Mouse (Mus musculus) hindbrain, embryonic 13.5 days (tissue): ENCODE results near the gene Eya3. TPM values are rescaled to one million over a fixed set of nuclear protein-coding genes. Genes with fewer than 3 reads are reported as not detected.
"Not testable (repeated sequence)": the region's sequence is repeated elsewhere in the genome, so short reads cannot be mapped to it uniquely, and the experiment has no call there.

ENCODE experiments used
- ATAC-seq: fragments of 200-750 bp; cut with Nextera tagmentation; 2 replicates; pipeline ENCODE4 v1.8.0; 2017; ENCODE audit warnings: moderate TSS enrichment; ENCODE audit not compliant: low FRiP score
- H3K27ac ChIP-seq: fragments of 300-500 bp; sonication (generic); 2 replicates; pipeline ENCODE4 v1.5.1; 2015; ENCODE audit warnings: inconsistent platforms, mild to moderate bottlenecking, moderate library complexity
- H3K27me3 ChIP-seq: fragments of 300-500 bp; sonication (generic); 2 replicates; pipeline ENCODE4 v1.6.1; 2015; ENCODE audit warnings: mild to moderate bottlenecking, inconsistent platforms
- H3K36me3 ChIP-seq: fragments of 300-500 bp; sonication (generic); 2 replicates; pipeline ENCODE4 v1.6.1; 2015; ENCODE audit warnings: mild to moderate bottlenecking, inconsistent platforms
- H3K4me1 ChIP-seq: fragments of 300-500 bp; sonication (generic); replicated peaks from 2 replicates; pipeline ENCODE4 v1.6.1; 2015; ENCODE audit warnings: inconsistent platforms
- H3K4me2 ChIP-seq: fragments of 300-500 bp; sonication (generic); 2 replicates; pipeline ENCODE4 v1.6.1; 2015; ENCODE audit warnings: inconsistent platforms, mild to moderate bottlenecking, moderate library complexity
- H3K4me3 ChIP-seq: fragments of 300-500 bp; sonication (generic); 2 replicates; pipeline ENCODE4 v1.5.1; 2015; ENCODE audit warnings: mild to moderate bottlenecking, inconsistent platforms
- H3K9ac ChIP-seq: fragments of 300-500 bp; sonication (generic); 2 replicates; pipeline ENCODE4 v1.6.1; 2015; ENCODE audit warnings: mild to moderate bottlenecking, inconsistent platforms
- H3K9me3 ChIP-seq: fragments of 300-500 bp; sonication (generic); 2 replicates; pipeline ENCODE4 v1.6.1; 2016; ENCODE audit warnings: inconsistent platforms
- WGBS: fragments of 180-500 bp; shearing (Covaris S2); methylation state at CpG from one replicate; pipeline ENCODE4 v1.1.7; 2015; 5-methylcytosine and 5-hydroxymethylcytosine counted together
- polyA plus RNA-seq: library from polyadenylated mRNA; unstranded; fragments of >200 nt; fragmentation: Nextera tagmentation; extraction: Ambion mirVana; gene quantifications from 2 replicates; pipeline ENCODE4 v1.2.1, GENCODE M21; 2015

The Eya3 gene
- polyA plus RNA-seq, 1 experiment from 2014 or later = 17.1 TPM

DNA sequence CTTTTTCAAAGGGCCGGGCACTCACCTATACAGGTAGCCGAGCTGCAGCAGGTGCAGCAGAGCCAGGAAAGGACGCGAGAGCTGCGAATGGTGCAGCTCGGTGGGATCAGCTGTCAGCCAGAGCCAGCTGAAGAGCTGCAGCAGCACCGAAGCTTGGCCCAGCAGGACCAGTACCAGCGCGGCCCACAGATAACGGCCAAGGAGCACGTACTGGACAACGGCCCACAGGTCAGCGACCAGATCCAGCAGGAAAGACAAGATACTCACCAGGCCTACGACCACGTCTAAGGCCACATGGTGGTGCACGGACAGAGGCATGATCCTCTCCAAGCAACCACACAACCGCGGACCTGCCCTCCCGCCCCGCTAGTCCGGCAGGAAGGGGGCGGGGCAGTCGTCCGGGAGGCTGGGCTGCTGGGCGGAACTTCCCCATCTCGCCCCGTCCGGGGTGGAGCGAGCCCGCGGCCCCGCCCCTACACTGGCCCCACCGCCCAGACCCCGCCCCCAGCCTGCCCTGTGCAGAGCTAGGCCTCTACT is 93.4 kb downstream of the Eya3 start, which contains the start of gene Xkr8:
Gene Xkr8 (minus strand): TSS at position 399 of the 537 bp plus-strand sequence.
- Histone ChIP-seq H3K4me3 (peak within 1 kb of the TSS; percentile 62), H3K4me2 (peak within 1 kb of the TSS; percentile 87), H3K36me3 (peaks cover 12% of the 10 kb centered on the region), H3K27ac (peak within 1 kb of the TSS; percentile 50; the same call in 1 of the 2 replicates), H3K27me3 (no peaks in the 10 kb centered on the region), H3K9ac (peak within 1 kb of the TSS; percentile 80), H3K4me1 (peaks cover 11% of the 10 kb centered on the region), H3K9me3 (no peaks in the 10 kb centered on the region)
- 3% methylated on average over 34 of the region's 34 CpGs for WGBS
- peak; percentile 95 for ATAC-seq

DNA sequence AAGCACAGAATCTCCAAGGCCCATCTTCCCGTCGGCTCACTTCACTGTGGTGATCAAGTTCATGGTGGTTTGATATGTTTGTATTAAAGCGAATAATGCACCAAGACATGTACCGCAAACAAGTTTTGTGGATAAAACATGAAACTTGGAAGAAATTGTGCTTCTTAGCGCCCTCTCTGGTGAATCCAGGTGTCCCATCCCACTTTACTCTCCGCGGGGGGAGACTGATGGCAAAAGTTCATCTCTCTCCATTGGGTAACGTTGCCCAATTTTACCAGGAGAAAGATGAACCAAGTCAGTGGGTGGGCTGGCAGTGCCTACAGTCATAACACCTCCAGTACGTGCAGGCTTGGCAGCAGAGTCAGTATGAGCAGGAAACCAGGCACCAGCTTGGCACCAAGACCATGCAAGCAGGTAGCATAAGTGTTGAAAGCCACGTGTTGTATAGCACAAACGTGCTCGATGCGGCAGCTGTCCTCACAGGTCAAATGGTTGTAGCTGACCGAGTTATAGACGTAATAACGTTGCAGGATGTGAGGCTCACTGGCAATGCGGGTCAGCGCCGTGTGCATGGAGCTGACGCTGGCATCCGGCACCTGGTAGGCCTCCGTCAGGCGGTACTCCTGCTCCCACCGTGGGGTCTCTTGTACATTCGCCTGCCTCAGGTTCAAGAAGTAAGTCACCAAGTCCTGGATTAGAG is 94.4 kb downstream of the Eya3 start:
- no peaks in the 10 kb centered on the region for H3K9me3 ChIP-seq
- WGBS = 92% methylated on average over 25 of the region's 25 CpGs
- H3K36me3 ChIP-seq = peaks cover 2% of the 10 kb centered on the region
- no peaks in the 10 kb centered on the region for H3K27me3 ChIP-seq
- H3K9ac ChIP-seq = no peak overlapping the region
- H3K4me2 ChIP-seq = no peak overlapping the region
- no peak for ATAC-seq
- H3K27ac ChIP-seq = no peak overlapping the region
- peaks cover 11% of the 10 kb centered on the region for H3K4me1 ChIP-seq
- no peak overlapping the region for H3K4me3 ChIP-seq

DNA sequence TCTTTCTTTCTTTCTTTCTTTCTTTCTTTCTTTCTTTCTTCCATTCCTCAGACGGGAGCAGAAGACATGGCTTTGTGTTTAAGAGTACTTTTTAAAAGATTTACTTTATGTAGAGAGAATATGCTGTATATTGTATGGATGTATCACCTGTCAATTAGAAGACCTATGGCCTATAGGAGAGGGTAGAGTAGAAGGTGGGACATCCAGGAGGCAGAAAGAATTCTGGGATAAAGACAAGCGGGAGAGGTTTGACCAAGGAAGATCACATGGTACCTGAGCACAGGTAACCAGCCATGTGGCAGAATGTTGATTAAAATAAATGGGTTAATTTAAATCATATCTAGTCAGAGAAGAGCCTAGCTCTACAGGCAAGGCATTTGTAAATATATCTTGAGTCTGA is 96.0 kb downstream of the Eya3 start:
- no peak overlapping the region for H3K9ac ChIP-seq
- no peak overlapping the region for H3K27ac ChIP-seq
- no peak overlapping the region for H3K4me3 ChIP-seq
- WGBS = 90% methylated on average over 2 of the region's 2 CpGs
- no peak overlapping the region for H3K4me2 ChIP-seq
- H3K9me3 ChIP-seq = no peaks in the 10 kb centered on the region
- peaks cover 11% of the 10 kb centered on the region for H3K4me1 ChIP-seq
- no peak for ATAC-seq
- H3K27me3 ChIP-seq = no peaks in the 10 kb centered on the region
- H3K36me3 ChIP-seq = no peaks in the 10 kb centered on the region

DNA sequence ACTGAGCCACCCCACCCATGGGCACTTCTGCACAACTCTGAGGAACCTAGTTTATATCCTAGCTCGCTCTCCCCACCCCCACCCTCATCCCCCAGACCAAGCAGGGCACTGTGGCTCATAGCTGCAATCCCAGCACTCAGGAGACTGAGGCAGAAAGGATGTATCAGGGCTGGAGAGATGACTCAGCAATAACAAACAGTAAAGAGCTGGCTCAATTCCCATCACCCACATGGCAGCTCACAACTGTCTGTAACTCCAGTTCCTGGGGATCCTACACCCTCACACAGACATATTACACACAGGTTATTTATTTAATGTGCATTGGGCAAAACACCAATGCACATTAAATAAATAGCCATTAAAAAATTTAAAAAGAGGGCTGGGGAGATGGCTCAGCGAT is 96.6 kb downstream of the Eya3 start:
- Histone ChIP-seq H3K4me1 (peaks cover 11% of the 10 kb centered on the region), H3K4me2 (no peak overlapping the region), H3K27me3 (no peaks in the 10 kb centered on the region), H3K27ac (no peak overlapping the region), H3K9ac (no peak overlapping the region), H3K4me3 (no peak overlapping the region), H3K9me3 (no peaks in the 10 kb centered on the region), H3K36me3 (no peaks in the 10 kb centered on the region)
- no peak for ATAC-seq
- WGBS = 73% methylated on average over 2 of the region's 2 CpGs

DNA sequence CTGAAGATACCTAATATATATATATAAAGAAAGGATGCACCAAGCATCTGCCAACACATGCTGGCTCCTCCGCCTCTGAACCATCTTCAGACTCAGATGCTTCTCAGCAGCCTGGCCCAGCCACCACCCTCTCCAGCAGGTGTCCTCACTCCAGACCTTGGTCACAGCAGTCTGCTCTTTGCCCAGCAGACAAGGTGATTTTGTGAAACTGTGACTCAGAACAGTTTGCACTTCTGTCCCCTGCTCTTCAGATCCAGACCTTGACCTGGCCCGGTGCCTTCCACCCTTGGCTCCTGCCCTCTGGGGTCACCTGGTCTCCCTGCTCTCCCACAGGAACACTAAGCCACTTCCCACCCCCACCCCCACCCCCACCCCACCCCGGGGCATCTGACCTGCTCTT is 97.1 kb downstream of the Eya3 start:
- Histone ChIP-seq H3K27me3 (no peaks in the 10 kb centered on the region), H3K27ac (no peak overlapping the region), H3K4me2 (no peak overlapping the region), H3K36me3 (no peaks in the 10 kb centered on the region), H3K9me3 (no peaks in the 10 kb centered on the region), H3K4me1 (peaks cover 11% of the 10 kb centered on the region), H3K9ac (no peak overlapping the region), H3K4me3 (no peak overlapping the region)
- WGBS = 70% methylated on average over 3 of the region's 3 CpGs
- ATAC-seq = no peak

DNA sequence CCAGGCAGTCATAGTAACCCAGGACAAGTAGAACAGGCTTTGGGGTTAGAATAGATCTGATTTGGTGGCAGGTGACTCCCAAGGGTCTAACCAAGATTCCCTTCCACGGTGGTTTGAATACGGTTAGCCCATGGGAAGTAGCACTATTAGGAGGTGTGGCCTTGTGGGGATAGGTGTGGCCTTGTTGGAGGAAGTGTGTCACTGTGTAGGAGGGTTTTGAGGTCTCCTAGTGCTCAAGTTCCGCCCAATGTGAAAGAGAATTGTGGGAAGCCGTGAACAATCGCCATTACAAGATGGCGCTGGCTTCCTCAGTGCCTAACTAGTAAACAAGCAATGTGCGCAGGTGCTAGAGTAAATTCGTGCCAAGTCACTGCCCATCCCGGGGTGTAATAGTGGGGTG is 98.4 kb downstream of the Eya3 start:
- H3K27me3 ChIP-seq, H3K9ac ChIP-seq, H3K4me3 ChIP-seq, H3K36me3 ChIP-seq, H3K9me3 ChIP-seq, H3K4me2 ChIP-seq, H3K4me1 ChIP-seq, H3K27ac ChIP-seq, ATAC-seq: not testable (repeated sequence)
- 91% methylated on average over 9 of the region's 9 CpGs for WGBS

DNA sequence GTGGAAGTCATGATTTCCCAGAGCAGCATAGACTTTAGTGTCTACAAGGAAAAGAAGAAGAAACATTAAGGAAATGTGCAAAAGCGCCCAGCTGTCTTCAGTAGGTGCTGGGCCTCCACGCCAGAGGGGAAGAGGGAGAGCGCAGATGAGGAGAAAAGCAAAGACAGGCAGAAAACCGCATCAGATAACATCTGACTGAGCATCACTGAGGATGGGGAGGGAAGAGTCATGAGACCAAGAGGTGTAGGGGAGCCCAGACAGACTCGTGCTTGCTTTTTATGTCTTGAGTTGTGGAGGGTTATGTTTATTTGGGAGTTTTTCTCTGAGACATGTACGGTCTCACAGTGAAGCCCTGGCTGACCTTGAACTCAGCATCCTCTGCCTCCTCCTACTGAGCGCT is 102.7 kb downstream of the Eya3 start:
- WGBS = 91% methylated on average over 7 of the region's 7 CpGs
- no peak for ATAC-seq
- Histone ChIP-seq H3K27ac (no peak overlapping the region), H3K9ac (no peak overlapping the region), H3K9me3 (no peaks in the 10 kb centered on the region), H3K27me3 (no peaks in the 10 kb centered on the region), H3K36me3 (no peaks in the 10 kb centered on the region), H3K4me3 (no peak overlapping the region), H3K4me1 (peaks cover 14% of the 10 kb centered on the region), H3K4me2 (no peak overlapping the region)

DNA sequence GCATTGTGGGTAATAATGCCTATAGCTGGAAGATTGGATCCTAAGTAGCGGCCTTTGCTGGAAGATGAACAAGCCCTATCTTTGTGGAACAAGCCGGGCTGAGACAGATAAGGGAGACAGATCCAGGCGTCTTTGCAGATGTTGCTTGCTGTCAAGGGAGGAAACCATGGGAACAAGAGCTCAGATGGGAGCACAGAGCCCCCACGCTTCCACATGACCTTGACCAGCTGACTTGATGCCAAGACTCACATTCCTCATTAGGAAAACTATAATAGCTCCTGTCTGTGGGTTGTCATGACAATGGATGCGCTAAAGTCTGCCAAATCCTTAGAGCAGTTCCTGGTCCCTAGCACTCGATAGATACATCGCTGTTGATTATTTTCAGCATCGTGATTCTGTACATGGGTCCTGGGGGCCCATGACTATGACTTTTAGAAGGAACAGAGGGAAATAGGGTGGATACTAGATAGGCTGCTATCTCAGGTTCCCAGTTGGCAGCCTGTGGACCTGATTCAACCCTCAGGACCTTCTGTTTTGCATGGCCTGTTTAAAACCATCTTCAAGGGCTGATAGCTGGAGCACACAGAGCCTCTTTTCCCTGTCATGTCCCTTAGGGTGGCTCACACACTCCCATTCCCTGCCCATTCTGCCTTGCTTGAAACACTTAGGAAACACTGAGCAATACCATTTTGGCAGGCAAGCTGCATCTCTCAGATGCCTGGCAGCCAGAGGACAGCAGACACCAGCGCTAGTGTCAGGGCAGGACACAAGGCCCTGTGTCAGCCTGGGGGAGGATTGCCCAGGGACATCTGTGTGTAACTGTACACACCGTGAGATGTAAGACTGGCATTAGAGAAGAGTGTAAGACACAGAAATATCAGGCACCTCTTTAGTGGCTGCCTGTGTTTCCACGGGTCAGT is 105.5 kb downstream of the Eya3 start:
- ATAC-seq = peak; percentile 21; the same call in 1 of the 2 replicates
- Histone ChIP-seq H3K36me3 (no peaks in the 10 kb centered on the region), H3K4me2 (no peak overlapping the region), H3K9me3 (no peaks in the 10 kb centered on the region), H3K4me3 (no peak overlapping the region), H3K9ac (no peak overlapping the region; the same call in 1 of the 2 replicates), H3K27ac (peak overlapping the region; percentile 65), H3K27me3 (no peaks in the 10 kb centered on the region), H3K4me1 (peaks cover 14% of the 10 kb centered on the region)
- WGBS = 66% methylated on average over 11 of the region's 11 CpGs

DNA sequence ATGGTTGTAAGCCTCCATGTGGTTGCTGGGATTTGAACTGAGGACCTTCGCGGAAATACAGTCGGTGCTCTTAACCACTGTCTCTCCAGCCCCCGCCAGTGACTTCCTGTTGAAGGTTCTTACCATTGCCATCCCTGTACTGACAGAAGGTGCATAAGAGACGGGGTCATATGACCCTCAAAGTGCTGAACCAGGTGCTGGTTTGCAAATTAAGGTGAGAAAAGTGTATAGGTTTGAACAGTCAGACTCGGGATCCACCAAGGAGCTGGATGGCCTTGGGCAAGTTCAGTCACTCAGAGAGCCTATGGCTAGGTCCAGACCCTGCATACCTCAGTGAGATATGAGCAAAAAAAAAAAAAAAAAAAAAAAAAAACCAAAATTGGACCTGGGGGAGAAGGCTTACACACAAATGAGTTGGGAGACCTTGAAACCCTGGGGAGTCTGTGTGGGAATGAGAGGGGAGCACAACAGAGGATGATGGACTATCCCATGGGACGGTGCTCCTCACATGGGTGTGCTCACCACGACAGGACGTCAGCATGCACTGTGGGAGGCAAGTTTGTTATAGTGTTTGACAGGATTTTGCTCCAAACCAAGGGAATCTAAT is 108.2 kb downstream of the Eya3 start:
- Histone ChIP-seq H3K27ac (no peak overlapping the region), H3K36me3 (no peaks in the 10 kb centered on the region), H3K4me2 (no peak overlapping the region), H3K9me3 (no peaks in the 10 kb centered on the region), H3K9ac (no peak overlapping the region), H3K27me3 (no peaks in the 10 kb centered on the region), H3K4me1 (peaks cover 14% of the 10 kb centered on the region), H3K4me3 (no peak overlapping the region)
- ATAC-seq = no peak
- WGBS = 89% methylated on average over 9 of the region's 9 CpGs

DNA sequence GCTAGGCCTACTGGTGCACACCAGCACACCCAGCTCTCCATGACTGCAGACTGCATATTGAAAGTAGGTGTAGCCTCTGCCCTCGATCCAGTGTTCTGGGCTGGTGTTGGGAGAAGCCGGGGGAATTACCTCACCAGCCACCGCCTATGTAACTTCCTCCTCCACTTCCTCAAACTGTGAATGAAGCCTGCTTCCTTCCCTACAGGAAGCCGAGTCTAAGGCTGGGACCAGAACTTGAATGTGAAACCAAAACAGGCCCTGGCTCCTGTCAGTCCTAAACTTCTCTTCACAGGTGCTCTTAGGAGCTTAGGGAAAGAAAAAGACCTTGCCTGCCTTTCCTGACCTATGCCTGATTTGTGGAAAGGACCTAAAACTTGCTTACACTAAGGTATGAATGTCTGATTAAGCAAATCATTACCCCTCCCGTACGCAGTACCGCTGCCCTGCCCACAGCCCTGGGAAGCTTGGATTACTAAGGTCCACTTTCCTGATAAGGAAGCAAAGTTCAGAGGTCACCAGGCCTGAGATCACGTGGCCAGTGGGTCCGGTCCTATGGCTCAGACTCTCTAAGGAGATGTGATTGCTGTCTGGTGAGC is 109.0 kb downstream of the Eya3 start:
- Histone ChIP-seq H3K4me1 (peaks cover 14% of the 10 kb centered on the region), H3K9ac (no peak overlapping the region), H3K9me3 (no peaks in the 10 kb centered on the region), H3K4me2 (no peak overlapping the region), H3K27ac (no peak overlapping the region), H3K36me3 (no peaks in the 10 kb centered on the region), H3K27me3 (no peaks in the 10 kb centered on the region), H3K4me3 (no peak overlapping the region)
- no peak for ATAC-seq
- 76% methylated on average over 9 of the region's 9 CpGs for whole genome bisulfite sequencing

DNA sequence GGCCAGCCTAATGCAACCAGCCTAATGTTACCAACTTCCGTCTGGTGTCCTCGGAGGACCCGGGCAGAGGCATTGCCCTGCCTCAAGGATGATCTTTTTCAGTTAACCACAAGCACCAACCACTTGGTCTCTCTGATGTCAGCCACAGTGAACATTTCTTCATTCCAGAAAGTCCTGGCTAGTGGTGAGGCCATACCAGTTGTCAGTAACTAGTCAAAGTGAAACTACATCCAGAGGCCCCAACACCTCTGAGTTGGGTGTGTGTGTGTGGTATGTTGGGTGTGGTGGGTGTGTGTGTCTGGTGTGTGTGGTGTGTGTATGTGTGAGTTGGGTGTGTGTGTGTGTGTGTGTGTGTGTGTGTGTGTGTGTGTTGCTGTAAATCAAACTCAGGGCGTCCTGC is 110.0 kb downstream of the Eya3 start:
- ATAC-seq = no peak
- Histone ChIP-seq H3K36me3 (no peaks in the 10 kb centered on the region), H3K9ac (no peak overlapping the region), H3K27me3 (no peaks in the 10 kb centered on the region), H3K4me1 (peaks cover 14% of the 10 kb centered on the region), H3K9me3 (no peaks in the 10 kb centered on the region), H3K27ac (no peak overlapping the region), H3K4me2 (no peak overlapping the region), H3K4me3 (no peak overlapping the region)
- WGBS = 89% methylated on average over 4 of the region's 4 CpGs
